Mouse (Mus musculus) cortical plate, adult 2 months (tissue): ENCODE results near the gene Arl10.

Experiments used
- CTCF ChIP-seq: fragments of 200-500 bp; IDR thresholded peaks from 2 replicates; pipeline ENCODE4 v1.5.1; 2011; ENCODE audit warnings: mild to moderate bottlenecking, control low read depth, low read length; ENCODE audit not compliant: insufficient read depth; ENCODE audit errors: extremely low read depth
- POLR2A ChIP-seq: fragments of 200-500 bp; IDR thresholded peaks from 2 replicates; pipeline ENCODE4 v1.6.1; 2011; ENCODE audit warnings: mild to moderate bottlenecking, low read length, control low read depth; ENCODE audit not compliant: insufficient read depth; ENCODE audit errors: extremely low read depth

DNA sequence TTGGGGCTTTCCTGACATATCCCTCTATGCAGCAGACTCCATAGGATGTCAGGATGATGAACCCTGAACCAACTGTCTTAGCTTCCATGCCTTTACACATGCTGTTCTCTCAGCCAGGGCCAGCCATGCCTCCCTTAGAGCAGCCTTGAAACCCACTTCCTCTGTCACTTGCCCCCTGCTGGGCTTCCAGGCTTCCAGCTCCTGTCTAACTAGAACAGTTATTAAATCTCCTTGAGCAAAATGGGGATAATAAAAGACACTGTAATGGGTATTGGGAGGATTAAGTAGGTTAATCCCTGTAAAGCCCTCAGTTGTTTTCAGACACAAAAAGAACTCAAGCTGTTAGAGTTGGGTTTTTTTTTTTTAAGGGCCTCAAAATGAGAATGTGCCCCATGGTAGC is 28.7 kb downstream of the Arl10 start:
- TF ChIP-seq CTCF: no peak
- no peak for TF ChIP-seq POLR2A
